Mouse (Mus musculus) ovary, postnatal 10 days (tissue): Measurements from ENCODE around the gene Grm4.

Experiments
- DNase-seq: peaks from one replicate; pipeline ENCODE4 v3.0.0; 2022; ENCODE audit warnings: low spot score

Grm4 gene

DNA sequence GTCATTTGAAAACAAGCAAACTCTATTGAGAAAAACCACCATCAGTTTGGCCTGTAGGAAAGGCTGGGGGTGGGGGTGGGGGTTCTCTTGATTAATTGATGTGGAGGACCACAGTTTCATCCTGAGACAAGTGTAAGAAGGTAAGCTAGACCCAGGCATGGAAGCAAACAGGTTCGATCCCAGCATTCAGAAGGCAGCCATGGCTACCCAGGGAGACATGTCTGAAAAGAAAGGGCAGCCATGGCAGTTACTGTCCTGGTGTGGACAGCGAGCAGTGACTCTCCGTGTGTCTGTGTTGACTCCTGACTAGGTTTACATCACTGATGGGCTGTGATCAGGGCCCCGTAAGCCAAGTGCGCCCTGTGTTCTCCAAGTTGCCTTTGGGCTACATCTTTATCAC, at the start of gene Grm4:
Grm4 (minus strand) TSS at position 101 of the 400 bp plus-strand sequence.
- no peak for DNase-seq

DNA sequence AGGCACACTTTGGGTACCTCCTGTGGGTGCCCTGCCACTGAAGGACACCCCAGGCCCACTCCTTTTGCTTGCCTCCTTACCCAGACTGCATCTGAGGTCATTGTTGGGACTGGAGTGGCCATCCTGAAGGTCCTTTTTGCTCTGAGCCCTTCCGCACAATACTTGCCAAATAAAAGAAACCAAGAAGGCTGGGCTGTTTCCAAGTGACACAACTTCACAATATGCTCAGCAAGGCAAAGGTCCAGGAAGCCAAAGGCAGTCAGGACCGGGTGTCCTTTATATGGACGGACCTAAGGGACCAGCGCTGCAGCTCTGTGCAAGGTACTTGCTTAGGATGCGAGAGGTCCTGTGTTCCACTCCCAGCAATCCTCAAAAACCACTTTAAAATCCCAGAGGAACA, 47.0 kb upstream of the Grm4 start:
- DNase-seq: no peak

DNA sequence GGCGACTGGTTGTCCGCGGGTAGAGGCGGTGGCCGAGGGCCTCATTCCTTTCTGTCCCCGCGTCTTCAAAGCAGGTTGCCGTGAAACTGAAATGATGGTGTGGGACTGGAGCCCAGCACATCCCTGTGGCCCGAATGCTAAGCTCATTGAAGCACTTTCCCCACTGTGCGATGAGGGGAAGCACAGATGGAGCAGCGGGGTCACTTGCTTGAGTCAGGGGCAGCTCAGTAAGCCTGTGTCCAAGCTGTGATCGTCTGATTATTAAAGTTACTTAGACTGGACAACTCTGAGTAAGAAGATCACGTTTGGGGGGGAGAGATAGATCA, 44.7 kb upstream of the Grm4 start:
- DNase-seq: no peak

DNA sequence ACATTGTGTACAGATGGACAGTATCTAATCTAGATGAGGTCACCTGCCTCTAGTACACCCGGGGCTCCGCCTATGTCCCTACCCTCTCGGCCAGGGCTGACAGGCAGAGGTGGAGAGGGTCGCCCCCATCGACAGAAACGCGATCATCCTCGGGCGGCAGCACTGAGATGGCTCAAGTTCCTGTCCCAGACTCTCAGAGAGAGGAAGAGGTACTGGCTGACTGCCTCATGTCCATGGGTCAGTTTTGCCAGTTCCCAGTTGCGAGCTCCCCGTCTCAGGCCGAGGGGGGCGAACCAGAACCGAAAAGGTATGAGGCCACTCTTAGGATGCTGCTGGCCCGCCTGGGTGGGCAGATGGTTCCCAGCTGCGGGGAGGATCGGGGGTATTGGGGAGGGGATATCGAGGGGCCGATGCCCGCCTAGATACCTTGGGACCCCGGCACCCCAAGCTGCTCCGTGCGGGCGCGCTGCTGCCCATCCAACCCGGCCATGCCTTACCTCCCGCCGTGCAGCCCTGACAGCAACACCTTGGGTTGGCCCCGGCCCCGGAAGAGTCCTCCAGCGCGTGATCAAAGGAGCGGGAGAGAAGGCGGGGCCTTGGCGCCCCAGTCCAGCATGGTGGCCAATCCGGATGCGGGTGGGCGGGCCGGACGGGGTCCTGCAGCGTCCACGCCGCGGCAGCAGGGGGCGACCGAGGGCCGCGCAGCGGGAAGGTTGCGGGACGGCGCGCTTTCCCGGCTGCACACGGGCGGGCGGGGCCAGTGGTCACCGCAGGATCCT, 44.1 kb upstream of the Grm4 start, which contains the start of gene AI413582:
AI413582 (minus strand) TSS at position 594 of the 779 bp plus-strand sequence.
- DNase-seq: peak; percentile 97

DNA sequence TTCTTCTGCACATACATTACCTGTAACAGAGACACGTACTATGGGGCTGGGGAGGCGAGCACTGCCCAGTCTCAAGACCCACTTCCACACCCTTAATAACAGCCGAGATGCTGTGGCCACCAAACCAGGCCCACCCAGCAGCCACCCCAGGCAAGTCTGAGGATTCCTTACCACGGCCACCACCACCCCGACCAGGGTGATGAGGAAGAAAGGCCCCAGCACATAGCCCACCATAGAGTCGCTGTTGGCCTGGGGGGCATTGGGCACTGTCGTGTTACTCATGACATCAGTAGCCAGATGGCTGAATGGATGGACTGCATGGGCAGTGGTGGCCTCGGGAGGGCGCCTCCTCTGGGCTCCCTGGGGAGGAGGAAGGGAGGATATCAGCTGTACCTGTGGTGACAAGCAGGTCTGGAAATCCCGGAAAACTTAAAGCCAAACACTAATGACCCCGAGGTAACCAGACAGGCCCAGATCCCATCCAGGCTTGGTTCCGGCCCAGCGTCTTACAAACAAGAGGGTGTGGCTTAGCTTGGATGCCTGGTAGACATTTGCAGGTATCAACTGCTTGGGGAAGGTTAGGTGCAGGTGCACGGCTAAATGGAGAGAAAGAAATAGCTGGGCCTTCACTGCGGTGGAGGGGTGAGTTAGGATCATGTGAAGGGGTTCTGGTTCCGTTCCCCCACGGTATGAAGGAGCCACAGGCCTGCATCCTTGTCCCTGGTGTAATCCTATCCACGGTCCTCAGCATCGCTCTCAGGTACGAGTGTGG, 43.4 kb upstream of the Grm4 start:
- no peak for DNase-seq

DNA sequence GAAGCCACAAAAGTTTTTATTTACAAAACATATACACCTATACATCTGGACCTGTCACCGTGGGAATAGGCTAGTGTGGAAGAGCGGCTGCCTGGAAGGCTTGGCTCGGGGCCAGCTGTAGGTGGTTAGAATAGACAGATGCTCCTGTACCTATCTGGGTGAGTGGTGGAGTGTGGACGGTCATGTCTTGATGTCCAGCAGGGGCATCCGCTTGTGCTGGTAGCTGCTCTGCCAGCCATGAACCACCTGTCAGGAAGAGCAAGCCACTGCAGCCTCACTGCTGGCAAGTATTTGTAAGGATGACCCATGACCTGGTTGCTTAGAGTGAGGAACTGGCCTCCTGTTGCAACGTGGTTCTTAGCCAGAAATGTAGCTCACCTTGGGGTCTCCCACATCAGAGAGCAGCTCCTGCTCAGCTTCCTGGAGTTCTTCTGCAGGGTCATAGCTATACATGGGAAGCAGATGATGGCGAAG, 42.6 kb upstream of the Grm4 start:
- DNase-seq: no peak

DNA sequence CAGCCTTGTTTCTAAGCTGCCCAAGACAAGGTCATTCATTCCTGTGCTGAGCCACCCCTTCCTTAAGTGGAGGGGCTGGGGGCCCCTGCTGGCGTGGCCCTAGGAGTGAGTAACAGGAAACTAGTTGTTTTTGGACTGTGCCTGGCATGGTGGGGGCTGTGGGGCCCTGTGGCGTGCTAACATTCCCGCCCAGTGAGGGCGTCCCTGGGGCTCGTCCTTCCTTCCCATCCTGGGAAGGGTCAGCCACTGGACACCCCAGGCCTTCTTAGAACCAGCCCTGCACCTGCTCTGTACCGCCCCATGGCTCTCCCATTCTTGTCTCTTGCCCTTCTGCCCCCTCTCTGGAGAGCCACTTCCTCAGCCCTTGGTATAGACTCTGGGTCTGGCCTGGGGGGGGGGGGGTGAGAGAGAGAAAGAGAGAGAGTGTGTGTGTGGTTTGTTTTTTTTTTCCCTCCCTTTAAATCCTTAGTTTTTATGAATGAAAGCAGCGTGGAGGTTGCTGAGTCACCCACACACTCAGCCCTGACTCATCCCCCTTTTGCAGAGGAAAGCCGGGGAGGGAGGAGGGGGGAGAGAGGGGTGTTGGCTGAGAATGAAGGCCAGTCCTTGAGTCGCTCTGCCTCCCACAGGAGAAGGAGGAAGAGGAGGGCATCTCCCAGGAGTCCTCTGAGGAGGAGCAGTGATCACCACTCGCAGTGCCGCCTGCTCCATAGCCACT, 40.8 kb upstream of the Grm4 start:
- no peak for DNase-seq

DNA sequence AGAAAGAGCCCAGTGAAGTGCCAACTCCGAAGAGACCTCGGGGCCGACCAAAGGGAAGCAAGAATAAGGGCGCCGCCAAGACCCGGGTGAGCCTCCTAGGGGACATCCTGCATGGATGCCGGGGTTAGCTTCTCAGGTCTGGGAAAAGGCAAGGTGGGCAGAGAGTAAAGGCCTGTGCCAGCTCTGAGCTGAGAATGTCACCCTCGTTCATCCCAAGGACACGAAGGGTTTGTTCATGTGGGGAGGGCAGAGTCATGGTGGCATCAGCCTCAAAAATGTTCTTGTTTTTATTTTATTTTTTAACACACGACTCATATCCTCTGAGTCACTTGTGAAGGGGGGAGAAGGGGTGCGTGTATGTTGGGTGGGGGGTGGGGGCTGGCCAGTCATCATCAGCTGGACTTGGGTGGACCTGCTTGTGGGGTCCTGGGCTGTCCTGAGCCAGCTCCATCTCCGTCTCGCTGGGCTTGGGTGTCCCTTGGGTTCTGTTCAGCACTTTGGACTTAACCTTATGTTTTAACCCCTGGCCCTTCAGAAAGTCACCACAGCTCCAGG, 39.8 kb upstream of the Grm4 start:
- DNase-seq: no peak

DNA sequence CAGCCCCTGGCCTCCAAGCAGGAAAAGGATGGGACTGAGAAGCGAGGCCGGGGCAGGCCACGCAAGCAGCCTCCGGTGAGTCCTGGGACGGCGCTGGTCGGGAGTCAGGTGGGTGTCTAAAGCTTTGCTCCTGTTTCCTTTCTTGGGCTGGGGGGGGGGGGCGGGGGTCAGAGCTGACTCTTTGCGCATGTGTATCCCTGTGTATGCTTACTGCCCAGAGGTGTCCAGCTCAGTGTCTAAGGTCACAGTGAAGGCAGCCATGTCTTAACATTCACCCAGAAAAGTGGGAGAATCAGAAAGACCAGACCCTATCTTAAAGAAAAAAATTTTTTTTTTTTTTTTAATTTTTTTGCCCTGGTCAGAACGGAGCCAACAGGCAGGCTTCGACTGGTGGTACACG, 38.4 kb upstream of the Grm4 start:
- DNase-seq: no peak

DNA sequence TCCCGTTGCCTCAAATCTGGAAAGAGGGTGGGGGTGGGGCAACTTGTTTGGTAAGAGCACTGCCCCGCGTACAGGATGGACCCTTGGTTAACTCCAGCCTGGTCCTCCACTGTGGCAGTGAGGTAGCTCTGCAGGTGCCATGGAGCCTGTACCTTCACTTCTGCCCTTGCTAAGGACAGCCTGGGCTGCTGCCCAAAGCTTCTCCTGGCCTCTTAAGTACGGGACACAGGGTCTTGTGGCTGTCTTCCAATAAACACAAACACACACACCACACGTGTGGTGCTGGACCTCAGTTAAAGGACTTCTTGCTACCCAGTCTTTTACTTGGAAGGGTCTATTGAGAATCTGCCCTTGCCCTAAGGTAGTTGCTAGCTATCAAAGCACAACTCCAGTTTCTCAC, 37.6 kb upstream of the Grm4 start:
- DNase-seq: no peak

DNA sequence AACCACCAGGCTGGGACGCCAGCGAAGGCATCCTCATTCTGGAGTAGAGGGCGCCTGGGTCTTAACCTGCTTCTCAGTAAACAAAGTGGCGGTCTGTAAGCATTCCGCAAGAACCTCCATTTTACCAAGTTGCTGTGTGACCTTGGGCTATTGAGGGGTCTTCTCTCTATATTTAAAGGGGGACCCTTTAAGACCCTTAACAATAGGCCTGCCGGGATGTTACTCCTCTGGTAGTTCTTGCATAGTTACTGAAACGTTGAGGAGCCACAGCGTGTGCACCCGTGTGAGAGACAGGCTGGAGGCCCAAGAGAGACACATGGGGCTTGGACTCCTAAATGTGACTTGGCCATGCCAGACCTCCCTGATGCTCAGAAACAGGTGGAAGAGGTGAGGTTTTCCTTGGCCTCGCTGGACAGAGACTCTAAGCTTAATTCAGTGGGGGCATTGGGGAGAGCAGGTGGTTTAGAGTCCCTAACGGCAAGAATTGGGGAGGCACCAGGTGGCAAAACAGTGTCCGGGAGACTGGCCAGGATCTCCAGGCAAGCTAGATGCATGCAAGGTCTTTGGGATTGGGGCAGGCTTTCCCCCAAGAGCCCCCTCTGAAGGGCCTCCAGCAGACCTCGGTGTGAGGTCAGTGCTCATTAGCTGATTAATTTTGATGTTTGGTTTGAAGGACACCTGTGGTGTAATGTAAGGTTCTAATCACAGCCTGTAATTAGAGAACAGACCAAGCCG, 36.9 kb upstream of the Grm4 start:
- no peak for DNase-seq

DNA sequence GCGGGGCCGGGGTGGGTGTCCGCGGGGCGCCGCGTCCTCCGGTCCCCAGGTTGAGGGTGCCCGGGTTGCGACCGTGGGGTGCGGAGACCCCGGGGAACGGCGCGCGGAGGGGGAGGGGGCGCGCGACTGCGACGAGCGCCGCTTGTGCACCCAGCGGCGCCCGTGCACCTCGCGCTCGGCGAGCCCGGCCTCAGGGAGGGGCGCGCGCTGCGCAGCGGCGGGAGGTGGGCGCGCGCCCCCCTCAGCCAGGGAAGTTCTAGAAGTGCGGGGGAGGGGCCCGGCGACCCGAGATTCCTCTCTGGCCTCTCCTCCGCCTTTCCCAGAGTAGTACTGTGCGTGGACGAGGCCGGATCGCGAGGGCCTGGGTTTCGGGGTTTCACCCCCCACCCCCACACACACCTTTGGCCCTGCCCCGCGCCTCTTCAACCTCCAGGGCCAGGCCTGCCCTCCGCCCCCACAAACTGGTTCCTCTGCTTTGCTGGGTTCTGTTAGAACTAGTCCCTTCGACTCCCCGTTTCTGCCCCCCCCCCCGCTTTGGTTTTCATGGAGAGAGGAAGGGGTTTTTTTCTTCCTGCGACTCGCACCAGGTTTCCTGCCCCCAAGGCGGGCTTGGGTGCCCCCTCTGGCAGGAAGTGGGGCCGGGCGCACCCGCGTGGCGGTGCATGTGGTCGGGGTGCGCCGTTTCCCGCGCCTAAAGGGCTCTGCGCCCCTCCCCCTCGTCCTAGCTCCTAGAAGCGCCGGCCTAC, 36.2 kb upstream of the Grm4 start:
- DNase-seq: no peak

DNA sequence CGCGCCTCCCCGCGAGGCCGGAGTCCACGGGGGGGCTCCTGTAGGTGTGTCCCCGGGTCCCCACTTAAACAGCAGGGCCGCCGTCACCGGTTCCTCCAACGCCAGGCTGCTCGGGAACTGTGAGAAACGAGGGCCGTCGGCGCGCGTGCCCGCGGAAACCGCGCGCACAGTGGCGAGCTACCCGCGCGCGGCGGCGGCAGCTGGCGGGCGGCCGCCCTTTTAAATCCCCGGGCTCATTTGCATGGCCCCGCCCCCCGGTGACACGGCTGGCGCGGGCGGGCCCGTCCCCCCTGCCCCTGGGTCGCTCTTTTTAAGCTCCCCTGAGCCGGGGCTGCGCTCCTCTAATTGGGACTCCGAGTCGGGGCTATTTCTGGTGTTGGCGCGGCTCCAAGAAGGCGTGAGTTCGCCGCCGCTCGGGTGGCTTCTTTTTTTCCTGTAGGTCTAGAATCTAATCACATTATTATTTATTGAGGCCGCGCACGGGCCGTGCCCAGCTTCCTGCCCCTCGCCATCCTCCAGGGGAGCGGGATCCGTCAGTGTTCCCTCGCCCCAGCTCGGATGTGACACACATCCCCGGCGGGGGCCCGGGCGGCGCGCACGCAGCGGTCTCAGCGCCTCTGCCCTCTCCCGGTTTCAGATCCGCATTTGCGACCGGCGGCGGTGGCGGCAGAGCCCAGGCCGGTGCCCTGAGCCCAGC, 35.3 kb upstream of the Grm4 start, which contains the start of gene Hmga1:
Hmga1 (plus strand) TSS at position 183 of the 697 bp plus-strand sequence.
- DNase-seq: no peak

DNA sequence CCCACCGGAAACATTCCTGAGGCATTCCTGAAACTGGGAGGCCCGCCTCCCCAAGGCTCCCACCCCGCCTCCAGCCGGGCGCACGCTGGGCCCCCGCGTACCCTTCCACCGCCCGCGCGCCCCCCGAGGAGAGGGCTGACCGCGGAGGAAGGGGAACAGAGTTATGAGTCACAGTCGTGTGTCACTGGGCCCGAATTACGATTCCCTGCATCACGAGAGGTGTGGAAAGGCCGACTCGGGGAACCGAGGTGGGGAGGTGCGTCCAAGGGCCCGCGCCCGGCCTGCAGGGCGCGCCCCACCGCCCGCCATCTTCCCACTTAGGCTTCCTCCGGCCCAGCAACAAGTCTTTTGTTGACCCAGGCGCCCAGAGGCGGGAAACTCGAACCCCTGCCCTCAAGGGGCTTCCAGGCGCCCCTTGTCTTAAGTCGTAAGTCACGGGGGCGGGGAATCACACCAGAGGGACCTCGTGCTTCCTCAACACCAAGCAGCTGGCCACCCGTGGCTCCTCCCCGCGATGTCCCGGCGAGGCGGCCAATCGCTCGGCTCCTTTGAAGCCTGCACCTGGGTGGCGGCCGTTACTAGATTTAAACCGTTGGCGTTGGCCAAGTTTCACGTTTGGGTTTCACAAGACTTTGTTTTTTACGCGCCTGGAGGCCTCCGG, 34.4 kb upstream of the Grm4 start:
- no peak for DNase-seq

DNA sequence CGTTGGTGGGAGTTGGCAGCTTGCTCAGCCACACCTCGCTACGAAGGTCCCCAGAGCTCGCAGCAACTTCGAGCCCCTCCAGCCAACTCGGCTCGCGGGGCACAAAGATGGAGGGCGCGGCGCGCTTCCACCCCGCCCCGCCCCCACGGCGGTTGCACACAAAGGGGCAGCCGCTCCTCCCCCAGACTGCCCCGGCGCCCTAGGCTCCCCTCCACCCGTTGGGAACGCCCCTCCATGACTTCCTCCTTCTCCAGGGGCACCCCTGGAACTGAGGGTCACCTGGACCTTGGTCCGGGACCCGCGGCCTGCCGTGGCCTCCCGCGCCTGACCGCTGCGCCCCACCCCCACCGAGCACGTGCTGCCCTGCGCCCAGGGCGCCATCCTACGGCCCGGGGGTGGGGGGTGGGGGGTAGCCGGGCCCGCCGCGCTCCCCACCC, 33.9 kb upstream of the Grm4 start:
- DNase-seq: no peak

DNA sequence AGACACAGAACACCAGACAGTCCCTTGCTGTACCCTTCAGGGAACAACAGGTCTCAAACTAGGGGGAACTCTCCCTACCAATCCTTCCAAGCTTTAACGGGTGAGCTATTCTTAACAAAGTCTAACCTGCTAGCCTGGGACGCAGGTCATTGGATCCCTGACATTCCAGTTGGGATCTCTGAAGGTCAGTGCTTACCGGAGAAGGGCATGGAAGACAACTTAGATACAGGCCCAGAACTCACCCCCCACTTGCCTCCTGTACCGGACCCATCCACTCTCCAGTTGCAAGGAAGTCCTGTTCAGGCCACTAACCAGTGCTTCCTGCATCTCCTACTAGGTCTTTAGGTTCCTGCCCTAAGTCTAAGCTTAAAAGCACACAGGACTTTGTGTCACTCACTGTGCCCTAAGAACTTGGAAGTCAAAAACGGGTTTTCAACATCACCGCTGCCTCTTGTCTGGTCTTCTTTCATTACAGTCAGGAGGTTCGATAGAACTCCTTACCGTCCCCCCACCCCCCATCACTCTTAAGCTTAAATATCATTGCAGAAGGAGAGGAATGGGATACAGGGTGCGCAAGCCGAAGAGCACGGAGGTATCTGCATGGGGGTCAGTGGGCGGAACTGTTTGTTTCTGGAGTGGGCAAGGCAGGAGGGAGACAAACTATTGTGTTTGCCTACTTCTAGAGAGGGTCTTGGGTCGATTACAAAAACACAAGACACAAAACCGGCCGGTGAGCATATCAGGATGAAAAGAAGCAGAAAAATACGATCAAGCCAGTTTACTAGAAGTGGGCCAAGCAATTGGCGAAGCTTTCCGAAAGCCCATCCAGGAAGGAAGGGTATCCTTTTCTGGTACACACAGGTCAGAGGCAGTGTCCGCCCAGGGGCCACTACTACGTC, 33.1 kb upstream of the Grm4 start:
- DNase-seq: no peak

DNA sequence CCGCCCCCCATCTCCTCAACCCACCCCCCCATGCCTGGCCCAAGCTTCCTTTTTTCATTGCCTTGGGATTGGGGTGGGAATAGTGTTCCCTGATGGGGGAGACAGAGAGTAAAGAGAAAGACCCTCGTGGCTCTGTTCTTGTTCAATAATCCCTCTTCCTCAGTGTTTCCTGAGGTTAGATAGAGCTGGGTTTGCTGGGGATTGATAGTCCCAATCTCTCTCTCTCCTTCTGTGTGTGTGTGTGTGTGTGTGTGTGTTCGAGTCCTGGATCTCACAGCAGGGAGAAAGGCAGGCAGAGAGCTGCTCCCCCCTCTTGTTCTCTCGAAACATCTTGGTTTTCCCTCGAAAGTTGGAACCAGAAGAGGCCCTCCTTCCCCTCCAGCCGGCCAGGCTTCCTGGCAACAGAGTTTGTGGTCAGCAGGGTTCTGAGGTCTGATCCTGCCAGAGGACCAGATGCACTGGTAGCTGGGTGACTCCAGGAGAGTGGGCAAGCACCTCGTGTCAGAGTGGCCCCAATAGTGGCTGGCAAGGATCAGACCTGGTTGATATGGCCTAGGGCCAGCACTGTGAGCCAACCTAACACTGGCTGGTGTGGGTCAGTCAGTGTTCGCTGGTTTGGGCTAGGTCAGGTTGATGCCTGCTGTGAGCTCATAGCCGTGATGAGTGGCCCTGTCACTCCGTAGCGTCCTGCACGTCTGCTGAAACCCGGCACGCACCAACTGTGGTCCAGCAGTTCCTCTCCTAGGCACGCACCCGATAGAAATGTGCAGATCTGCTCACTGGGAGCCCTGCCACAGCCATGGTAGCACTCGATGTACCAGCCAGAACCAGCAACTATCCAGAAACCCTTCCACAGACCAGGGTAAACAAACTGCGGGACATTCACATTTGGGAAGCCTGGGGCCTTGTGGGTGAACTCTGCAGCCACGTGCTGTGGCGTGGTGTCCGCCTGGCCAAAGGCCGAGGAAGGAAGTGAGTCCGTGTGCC, 31.3 kb upstream of the Grm4 start:
- no peak for DNase-seq
